Mouse (Mus musculus) embryo, embryonic 9.5 days (tissue): ENCODE data around the gene Pcnt.
A peak's percentile ranks its signal among the peaks of the same experiment; 100 is the strongest.

Experiments
- DNase-seq: peaks from one replicate; pipeline ENCODE4 v3.0.0-alpha.2; 2017; ENCODE audit errors: extremely low spot score

Pcnt gene

GRCm38 (mm10) chr10:76442178-76443088 lies at the start of gene Pcnt:
TSS of gene Pcnt (minus strand) at chr10:76442786.
- peak; percentile 94 for DNase-seq

GRCm38 (mm10) chr10:76489205-76489604 lies 46.6 kb upstream of the Pcnt start:
- DNase-seq = no peak

- DNase-seq = no peak
Measured at GRCm38 (mm10) chr10:76488265-76488664, 45.7 kb upstream of the Pcnt start.

GRCm38 (mm10) chr10:76486302-76486701 lies 43.7 kb upstream of the Pcnt start:
- DNase-seq = no peak

- DNase-seq = no peak
Measured at GRCm38 (mm10) chr10:76481480-76481879, 38.9 kb upstream of the Pcnt start.

GRCm38 (mm10) chr10:76480851-76481250 lies 38.3 kb upstream of the Pcnt start:
- no peak for DNase-seq

GRCm38 (mm10) chr10:76473759-76474158 lies 31.2 kb upstream of the Pcnt start:
- DNase-seq = no peak

- DNase-seq = peak; percentile 90
Measured at GRCm38 (mm10) chr10:76468203-76469162, 25.9 kb upstream of the Pcnt start, which contains the start of the genes Mcm3ap and Ybey. TSS of gene Mcm3ap (plus strand) at chr10:76468927. TSS of gene Ybey (minus strand) at chr10:76469114.

- DNase-seq = no peak
Measured at GRCm38 (mm10) chr10:76462721-76463120, 20.1 kb upstream of the Pcnt start.

GRCm38 (mm10) chr10:76462312-76462711 lies 19.7 kb upstream of the Pcnt start:
- no peak for DNase-seq

- no peak for DNase-seq
Measured at GRCm38 (mm10) chr10:76461255-76461654, 18.7 kb upstream of the Pcnt start.

GRCm38 (mm10) chr10:76455289-76455688 lies 12.7 kb upstream of the Pcnt start:
- peak; percentile 19 for DNase-seq

GRCm38 (mm10) chr10:76448851-76449250 lies 6.3 kb upstream of the Pcnt start, which contains the start of gene 2610028H24Rik:
TSS of gene 2610028H24Rik (plus strand) at chr10:76449081.
- no peak for DNase-seq

- DNase-seq = no peak
Measured at GRCm38 (mm10) chr10:76447406-76448229, 5.0 kb upstream of the Pcnt start.

- DNase-seq = no peak
Measured at GRCm38 (mm10) chr10:76445996-76446681, 3.6 kb upstream of the Pcnt start.

- no peak for DNase-seq
Measured at GRCm38 (mm10) chr10:76440281-76440680, 2.3 kb downstream of the Pcnt start, which contains the start of gene AC141477.1. TSS of gene AC141477.1 (minus strand) at chr10:76440444.

- no peak for DNase-seq
Measured at GRCm38 (mm10) chr10:76439107-76439890, 3.3 kb downstream of the Pcnt start.

GRCm38 (mm10) chr10:76433925-76434324 lies 8.7 kb downstream of the Pcnt start:
- DNase-seq = no peak

GRCm38 (mm10) chr10:76425674-76426073 lies 16.9 kb downstream of the Pcnt start:
- DNase-seq = no peak

- no peak for DNase-seq
Measured at GRCm38 (mm10) chr10:76416811-76417210, 25.8 kb downstream of the Pcnt start.
